Mouse (Mus musculus) kidney, embryonic 15.5 days (tissue): ENCODE measurements at regions not wholly inside any gene's neighbourhood (a gene's known extent, or its start where the extent isn't known, plus 50 kb on each side); places are given as distances from the start of the nearest gene placed in this dataset.

Experiments used
- ATAC-seq: fragments of 200-750 bp; cut with Nextera tagmentation; replicated peaks from 2 replicates; pipeline ENCODE4 v1.8.0; 2017; ENCODE audit warnings: moderate TSS enrichment; ENCODE audit not compliant: low FRiP score
- H3K27ac ChIP-seq: fragments of 300-500 bp; sonication (generic); 2 replicates; pipeline ENCODE4 v1.5.1; 2015; ENCODE audit warnings: mild to moderate bottlenecking, inconsistent platforms
- H3K27me3 ChIP-seq: fragments of 300-500 bp; sonication (generic); 2 replicates; pipeline ENCODE4 v1.6.1; 2015; ENCODE audit warnings: inconsistent platforms
- H3K36me3 ChIP-seq: fragments of 300-500 bp; sonication (generic); 2 replicates; pipeline ENCODE4 v1.6.1; 2015; ENCODE audit warnings: inconsistent platforms
- H3K4me1 ChIP-seq: fragments of 300-500 bp; sonication (generic); 2 replicates; pipeline ENCODE4 v1.6.1; 2015; ENCODE audit warnings: inconsistent platforms
- H3K4me2 ChIP-seq: fragments of 300-500 bp; sonication (generic); 2 replicates; pipeline ENCODE4 v1.6.1; 2015; ENCODE audit warnings: moderate library complexity, mild to moderate bottlenecking, inconsistent platforms
- H3K4me3 ChIP-seq: fragments of 300-500 bp; sonication (generic); replicated peaks from 2 replicates; pipeline ENCODE4 v1.5.1; 2015; ENCODE audit warnings: mild to moderate bottlenecking, inconsistent platforms
- H3K9ac ChIP-seq: fragments of 300-500 bp; sonication (generic); 2 replicates; pipeline ENCODE4 v1.6.1; 2015; ENCODE audit warnings: mild to moderate bottlenecking, inconsistent platforms
- H3K9me3 ChIP-seq: fragments of 300-500 bp; sonication (generic); replicated peaks from 2 replicates; pipeline ENCODE4 v1.6.1; 2016; ENCODE audit warnings: inconsistent platforms
- WGBS: fragments of 180-500 bp; shearing (Covaris S2); methylation state at CpG from one replicate; pipeline ENCODE4 v1.1.7; 2015; ENCODE audit warnings: mixed read lengths; 5-methylcytosine and 5-hydroxymethylcytosine counted together

- no peak overlapping the region for H3K4me3 ChIP-seq
- no peaks in the 10 kb centered on the region for H3K27me3 ChIP-seq
- no peaks in the 10 kb centered on the region for H3K36me3 ChIP-seq
- peak overlapping the region; percentile 7; the same call in 1 of the 2 replicates for H3K27ac ChIP-seq
- no peak overlapping the region for H3K9ac ChIP-seq
- no peaks in the 10 kb centered on the region for H3K9me3 ChIP-seq
- no peak for ATAC-seq
- no peak overlapping the region for H3K4me2 ChIP-seq
- 27% methylated on average over 2 of the region's 2 CpGs for WGBS
- peaks cover 14% of the 10 kb centered on the region for H3K4me1 ChIP-seq
Measured at GRCm38 (mm10) chr12:15741219-15741618, 75.5 kb downstream of the Trib2 start.

- ATAC-seq: peak; percentile 64; the same call in 1 of the 2 replicates
- WGBS: 51% methylated on average over 4 of the region's 4 CpGs
- H3K27ac ChIP-seq: 0 out of 2 replicates have a peak overlapping the region, but pooled peaks have one; percentile 3
- H3K36me3 ChIP-seq: no peaks in the 10 kb centered on the region
- peaks cover 10% of the 10 kb centered on the region for H3K4me1 ChIP-seq
- H3K9me3 ChIP-seq: no peaks in the 10 kb centered on the region
- no peak overlapping the region for H3K4me3 ChIP-seq
- no peak overlapping the region for H3K9ac ChIP-seq
- H3K27me3 ChIP-seq: no peaks in the 10 kb centered on the region
- no peak overlapping the region for H3K4me2 ChIP-seq
Measured at GRCm38 (mm10) chr12:15738989-15739388, 77.7 kb downstream of the Trib2 start.

- Histone ChIP-seq H3K9ac (no peak overlapping the region), H3K4me1 (0 out of 2 replicates have a peak, but pooled peaks cover 3% of the 10 kb centered on the region), H3K9me3 (no peaks in the 10 kb centered on the region), H3K4me3 (no peak overlapping the region), H3K27ac (no peak overlapping the region), H3K27me3 (no peaks in the 10 kb centered on the region), H3K4me2 (no peak overlapping the region), H3K36me3 (no peaks in the 10 kb centered on the region)
- WGBS: 58% methylated on average over 3 of the region's 3 CpGs
- ATAC-seq: 0 out of 2 replicates have a peak, but pooled peaks have one; percentile 9
Measured at GRCm38 (mm10) chr12:15731261-15731660, 85.5 kb downstream of the Trib2 start.

DNA sequence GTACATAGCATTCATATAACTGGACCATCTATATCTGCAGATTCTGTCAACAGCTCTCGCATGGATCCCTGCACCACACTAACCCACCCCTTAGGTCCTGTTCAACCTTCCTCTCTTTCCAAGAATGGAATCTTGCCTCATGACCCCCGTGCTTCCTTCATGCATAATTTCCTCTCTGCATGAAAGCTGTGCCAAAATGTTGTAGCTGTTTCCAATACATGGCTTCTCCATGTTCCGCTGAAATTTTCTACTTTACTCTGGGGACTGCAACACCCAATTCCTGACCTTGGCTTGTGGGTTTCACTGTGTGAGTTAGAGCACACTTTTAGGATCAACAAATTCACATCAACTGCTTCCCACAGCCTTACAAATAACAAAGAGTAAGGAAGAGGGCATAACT lies 87.0 kb downstream of the Trib2 start:
- ATAC-seq: no peak
- no peaks in the 10 kb centered on the region for H3K9me3 ChIP-seq
- no peak overlapping the region for H3K4me2 ChIP-seq
- no peak overlapping the region for H3K9ac ChIP-seq
- H3K36me3 ChIP-seq: no peaks in the 10 kb centered on the region
- no peak overlapping the region for H3K4me3 ChIP-seq
- no peak overlapping the region for H3K27ac ChIP-seq
- no peaks in the 10 kb centered on the region for H3K27me3 ChIP-seq
- H3K4me1 ChIP-seq: 0 out of 2 replicates have a peak, but pooled peaks cover 3% of the 10 kb centered on the region
- 57% methylated on average over 3 of the region's 3 CpGs for WGBS

DNA sequence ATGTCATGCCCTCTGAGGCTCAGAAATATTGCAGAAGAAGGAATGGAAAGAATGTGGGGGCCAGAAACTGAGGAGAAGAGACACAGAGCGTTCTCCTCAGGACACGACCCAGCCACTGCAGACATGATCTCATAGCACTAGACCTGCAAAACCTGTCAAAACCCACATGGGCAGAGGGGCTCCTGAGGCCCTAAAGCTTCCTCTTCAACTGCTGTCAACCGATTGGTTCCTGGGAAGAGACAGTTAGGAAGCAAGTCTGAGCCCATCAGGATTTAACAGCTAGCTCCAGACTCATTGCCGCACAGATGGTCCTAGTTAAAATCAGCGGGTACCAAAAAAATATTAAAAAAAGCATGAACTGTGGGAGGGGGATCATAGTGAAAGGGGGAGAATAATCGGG lies 93.2 kb downstream of the Trib2 start:
- H3K27ac ChIP-seq: no peak overlapping the region
- H3K27me3 ChIP-seq: no peaks in the 10 kb centered on the region
- no peak overlapping the region for H3K4me2 ChIP-seq
- ATAC-seq: no peak
- peaks cover 7% of the 10 kb centered on the region; the same call in 1 of the 2 replicates for H3K4me1 ChIP-seq
- H3K9ac ChIP-seq: no peak overlapping the region
- H3K9me3 ChIP-seq: no peaks in the 10 kb centered on the region
- no peak overlapping the region for H3K4me3 ChIP-seq
- WGBS: 72% methylated on average over 6 of the region's 6 CpGs
- no peaks in the 10 kb centered on the region for H3K36me3 ChIP-seq

DNA sequence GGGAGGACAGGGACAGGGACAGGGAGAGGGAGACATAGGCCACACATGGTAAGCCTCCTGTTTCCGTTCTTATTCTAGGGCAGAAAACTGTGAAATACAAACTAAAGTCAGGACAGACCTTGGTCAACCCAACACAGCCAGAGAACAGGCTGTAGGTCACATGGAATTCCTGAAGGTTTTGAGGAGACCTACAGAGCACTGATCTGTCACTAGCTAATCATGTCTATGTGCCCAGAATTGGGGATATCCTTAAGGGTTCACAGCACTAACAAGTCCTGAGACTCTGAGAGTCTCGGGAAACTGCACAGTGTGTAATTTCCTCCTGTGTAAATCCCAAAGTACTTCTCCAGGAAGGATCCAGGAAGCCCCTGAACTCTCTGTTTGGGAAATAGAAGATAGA lies 94.6 kb downstream of the Trib2 start:
- no peaks in the 10 kb centered on the region for H3K9me3 ChIP-seq
- no peaks in the 10 kb centered on the region for H3K27me3 ChIP-seq
- no peak overlapping the region for H3K27ac ChIP-seq
- H3K4me3 ChIP-seq: no peak overlapping the region
- peaks cover 21% of the 10 kb centered on the region for H3K4me1 ChIP-seq
- H3K4me2 ChIP-seq: no peak overlapping the region
- H3K9ac ChIP-seq: no peak overlapping the region
- no peak for ATAC-seq
- 74% methylated on average over 2 of the region's 2 CpGs for WGBS
- H3K36me3 ChIP-seq: no peaks in the 10 kb centered on the region

DNA sequence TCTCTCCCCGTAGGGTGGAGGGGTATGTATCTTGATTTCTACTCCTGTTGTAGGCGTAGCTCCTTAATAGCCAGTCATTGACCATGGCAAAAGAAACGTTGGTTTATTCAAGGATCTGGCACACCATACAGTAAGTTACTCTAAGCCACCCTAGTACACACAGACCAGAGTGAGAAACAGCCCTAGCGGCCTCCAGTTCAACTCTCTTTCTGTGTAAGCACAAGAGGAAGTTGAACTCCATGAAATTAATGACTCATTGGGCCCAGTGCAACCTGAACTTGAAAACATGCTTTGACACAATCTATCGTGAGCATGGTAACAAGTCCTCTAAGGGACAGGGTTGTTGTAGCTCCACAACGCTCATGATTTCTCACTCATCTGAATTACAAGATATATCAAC lies 96.6 kb downstream of the Trib2 start:
- Histone ChIP-seq H3K4me3 (no peak overlapping the region), H3K9ac (no peak overlapping the region), H3K4me2 (no peak overlapping the region), H3K27ac (no peak overlapping the region), H3K4me1 (peaks cover 22% of the 10 kb centered on the region), H3K36me3 (no peaks in the 10 kb centered on the region), H3K9me3 (no peaks in the 10 kb centered on the region), H3K27me3 (no peaks in the 10 kb centered on the region)
- WGBS: 69% methylated on average over 6 of the region's 6 CpGs
- ATAC-seq: no peak

DNA sequence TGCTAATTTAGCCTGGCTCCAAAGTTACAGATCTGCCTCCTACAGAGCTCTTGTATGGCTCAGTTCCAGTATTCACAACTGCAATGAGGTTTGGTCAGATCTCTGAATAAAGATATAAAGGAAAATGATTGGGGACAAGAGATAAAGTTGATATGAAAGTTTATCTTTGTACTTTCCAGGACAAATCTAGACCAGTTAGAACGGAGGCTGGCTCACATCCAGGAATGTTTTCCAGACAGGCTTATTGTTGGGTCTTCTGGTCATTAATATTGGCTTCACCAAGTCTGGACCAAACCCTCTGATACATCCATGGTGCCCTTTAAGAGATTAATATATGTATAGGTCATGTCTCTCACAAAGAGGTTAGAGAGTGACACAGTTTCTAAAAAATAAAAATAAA lies 97.9 kb downstream of the Trib2 start:
- no peak overlapping the region for H3K9ac ChIP-seq
- H3K9me3 ChIP-seq: no peaks in the 10 kb centered on the region
- H3K36me3 ChIP-seq: no peaks in the 10 kb centered on the region
- H3K27me3 ChIP-seq: no peaks in the 10 kb centered on the region
- ATAC-seq: no peak
- H3K4me1 ChIP-seq: peaks cover 22% of the 10 kb centered on the region
- 49% methylated on average over 1 of the region's 1 CpGs for WGBS
- H3K4me2 ChIP-seq: no peak overlapping the region
- H3K4me3 ChIP-seq: no peak overlapping the region
- peak overlapping the region; percentile 83 for H3K27ac ChIP-seq

GRCm38 (mm10) chr12:15717989-15718388 lies 98.7 kb downstream of the Trib2 start:
- Histone ChIP-seq H3K27me3 (no peaks in the 10 kb centered on the region), H3K27ac (peak overlapping the region; percentile 83), H3K4me1 (peaks cover 26% of the 10 kb centered on the region), H3K4me3 (no peak overlapping the region), H3K4me2 (no peak overlapping the region), H3K36me3 (no peaks in the 10 kb centered on the region), H3K9me3 (no peaks in the 10 kb centered on the region), H3K9ac (no peak overlapping the region)
- peak; percentile 65 for ATAC-seq
- 51% methylated on average over 6 of the region's 6 CpGs for WGBS

DNA sequence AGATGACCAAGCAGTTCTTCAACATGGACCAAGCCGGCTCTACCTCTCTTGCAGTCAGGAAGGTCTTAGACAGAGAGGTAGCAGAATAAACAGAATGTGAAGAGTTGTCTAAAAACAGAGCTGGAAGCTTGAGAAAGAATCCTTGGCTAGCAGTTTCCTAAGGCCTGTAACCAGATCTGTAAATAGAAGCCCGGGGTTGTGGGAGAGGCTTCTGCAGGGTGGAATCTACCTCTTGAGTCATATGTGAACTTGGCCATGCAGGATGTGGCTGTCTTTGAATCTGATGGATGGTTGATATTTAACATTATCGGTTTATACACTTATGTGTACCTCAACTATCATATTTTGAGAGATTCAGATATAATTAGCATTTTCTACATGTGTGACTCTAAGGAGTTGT lies 99.4 kb downstream of the Trib2 start:
- Histone ChIP-seq H3K4me1 (peaks cover 26% of the 10 kb centered on the region), H3K4me2 (no peak overlapping the region), H3K9me3 (no peaks in the 10 kb centered on the region), H3K9ac (no peak overlapping the region), H3K36me3 (no peaks in the 10 kb centered on the region), H3K27me3 (no peaks in the 10 kb centered on the region), H3K27ac (peak overlapping the region; percentile 83), H3K4me3 (no peak overlapping the region)
- ATAC-seq: no peak
- 61% methylated on average over 3 of the region's 3 CpGs for WGBS

- ATAC-seq: peak; percentile 86
- 57% methylated on average over 2 of the region's 2 CpGs for WGBS
- no peaks in the 10 kb centered on the region for H3K9me3 ChIP-seq
Measured at GRCm38 (mm10) chr12:15713623-15714022, 103.1 kb downstream of the Trib2 start.

DNA sequence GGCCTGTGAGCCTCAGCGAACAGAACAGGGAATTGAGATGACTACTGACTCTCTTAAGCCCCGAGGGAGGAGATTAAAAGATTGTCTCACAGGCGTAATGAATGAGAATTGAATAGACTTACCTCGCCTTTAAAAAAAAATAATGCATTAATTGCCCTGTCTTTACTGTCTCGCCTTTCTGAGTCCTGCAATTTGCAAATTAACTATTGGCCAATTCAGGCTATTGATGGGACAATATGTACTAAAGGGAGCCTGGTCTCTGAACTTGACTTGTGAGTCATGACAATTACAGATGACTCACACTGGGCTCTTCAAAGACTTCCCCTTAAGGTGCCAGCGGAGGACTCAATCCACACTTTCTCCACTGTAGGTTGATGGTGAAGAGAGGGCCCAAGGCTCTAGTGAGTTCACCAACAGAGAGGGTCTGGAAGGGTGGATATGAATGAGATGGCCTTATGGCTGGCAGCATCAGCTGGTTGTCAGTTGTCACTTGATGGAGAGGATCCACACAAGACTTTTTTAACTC lies 109.1 kb downstream of the Trib2 start:
- WGBS: 87% methylated on average over 6 of the region's 6 CpGs
- ATAC-seq: no peak
- H3K36me3 ChIP-seq: no peaks in the 10 kb centered on the region
- H3K27ac ChIP-seq: no peak overlapping the region
- peaks cover 18% of the 10 kb centered on the region for H3K4me1 ChIP-seq
- no peak overlapping the region for H3K4me3 ChIP-seq
- H3K27me3 ChIP-seq: no peaks in the 10 kb centered on the region
- no peak overlapping the region for H3K4me2 ChIP-seq
- H3K9me3 ChIP-seq: no peaks in the 10 kb centered on the region
- H3K9ac ChIP-seq: no peak overlapping the region

More at GRCm38 (mm10) chr12:15713623-15714022, 103.1 kb downstream of the Trib2 start:
- Histone ChIP-seq H3K27me3 (no peaks in the 10 kb centered on the region), H3K36me3 (no peaks in the 10 kb centered on the region), H3K4me2 (no peak overlapping the region), H3K27ac (no peak overlapping the region), H3K9ac (no peak overlapping the region), H3K4me1 (peaks cover 20% of the 10 kb centered on the region), H3K4me3 (no peak overlapping the region)

- H3K36me3 ChIP-seq: no peaks in the 10 kb centered on the region
- H3K27ac ChIP-seq: peak overlapping the region; percentile 81
- peak overlapping the region; percentile 20 for H3K4me2 ChIP-seq
- peaks cover 34% of the 10 kb centered on the region for H3K4me1 ChIP-seq
- H3K9me3 ChIP-seq: no peaks in the 10 kb centered on the region
- H3K27me3 ChIP-seq: no peaks in the 10 kb centered on the region
- ATAC-seq: peak; percentile 88
- 1% methylated on average over 5 of the region's 5 CpGs for WGBS
- H3K4me3 ChIP-seq: no peak overlapping the region
- no peak overlapping the region for H3K9ac ChIP-seq
Measured at GRCm38 (mm10) chr12:15704412-15704811, 112.3 kb downstream of the Trib2 start.
